Mouse (Mus musculus) midbrain, embryonic 10.5 days (tissue): ENCODE data around the gene Ppp2r5e. TPM values are rescaled to one million over a fixed set of nuclear protein-coding genes. Genes with fewer than 3 reads are reported as not detected.
"Not testable (repeated sequence)": the region's sequence is repeated elsewhere in the genome, so short reads cannot be mapped to it uniquely, and the experiment has no call there.

Source experiments
- DNase-seq: peaks from one replicate; pipeline ENCODE4 v3.0.0-alpha.2; 2017; ENCODE audit warnings: low spot score
- H3K27ac ChIP-seq: fragments of 300-500 bp; sonication (generic); replicated peaks from 2 replicates; pipeline ENCODE4 v1.5.1; 2016; ENCODE audit warnings: mild to moderate bottlenecking
- H3K27me3 ChIP-seq: fragments of 300-500 bp; sonication (generic); 2 replicates; pipeline ENCODE4 v1.6.1; 2016; ENCODE audit warnings: low read depth, mild to moderate bottlenecking; ENCODE audit not compliant: poor library complexity, severe bottlenecking
- H3K36me3 ChIP-seq: fragments of 300-500 bp; sonication (generic); 2 replicates; pipeline ENCODE4 v1.6.1; 2016; ENCODE audit warnings: mild to moderate bottlenecking, moderate library complexity
- H3K4me1 ChIP-seq: fragments of 300-500 bp; sonication (generic); 2 replicates; pipeline ENCODE4 v1.6.1; 2016
- H3K4me3 ChIP-seq: fragments of 300-500 bp; sonication (generic); 2 replicates; pipeline ENCODE4 v1.5.1; 2016; ENCODE audit warnings: mild to moderate bottlenecking, moderate library complexity
- H3K9me3 ChIP-seq: fragments of 300-500 bp; sonication (generic); replicated peaks from 2 replicates; pipeline ENCODE4 v1.6.1; 2016; ENCODE audit warnings: mild to moderate bottlenecking
- WGBS: fragments of 180-500 bp; shearing (Covaris S2); methylation state at CpG from one replicate; pipeline ENCODE4 v1.1.7; 2016; 5-methylcytosine and 5-hydroxymethylcytosine counted together
- polyA plus RNA-seq: library from polyadenylated mRNA; unstranded; fragments of >200 nt; fragmentation: Nextera tagmentation; extraction: Ambion mirVana; gene quantifications from 2 replicates; pipeline ENCODE4 v1.2.1, GENCODE M21; 2016

Ppp2r5e gene
- polyA plus RNA-seq, 1 experiment from 2014 or later, result 15.0 TPM

DNA sequence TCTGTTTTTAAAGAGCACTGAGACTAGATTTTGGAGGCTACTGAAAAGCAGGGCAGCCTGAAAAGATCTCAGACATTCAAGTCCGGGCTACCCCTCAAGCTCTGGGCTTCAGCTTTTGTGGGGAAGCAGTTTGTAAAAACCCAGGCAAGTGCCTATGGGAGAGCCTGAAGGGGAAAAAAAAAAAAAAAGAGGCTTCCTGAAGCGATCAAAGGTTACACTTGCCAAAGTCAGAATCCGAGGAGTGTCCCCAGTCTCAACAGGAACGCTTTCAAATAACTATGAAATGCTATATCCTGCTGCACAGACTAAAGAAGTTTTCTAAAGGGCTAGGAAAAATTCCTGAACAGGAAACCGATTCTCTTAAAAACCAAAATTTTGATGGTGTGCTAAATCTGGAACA, 128.9 kb downstream of the Ppp2r5e start:
- Histone ChIP-seq H3K27me3 (no peaks in the 10 kb centered on the region), H3K9me3 (no peaks in the 10 kb centered on the region), H3K36me3 (peaks cover 73% of the 10 kb centered on the region), H3K27ac (no peak overlapping the region), H3K4me3 (no peak overlapping the region), H3K4me1 (no peaks in the 10 kb centered on the region)
- WGBS, result 88% methylated on average over 5 of the region's 5 CpGs
- DNase-seq, result no peak

DNA sequence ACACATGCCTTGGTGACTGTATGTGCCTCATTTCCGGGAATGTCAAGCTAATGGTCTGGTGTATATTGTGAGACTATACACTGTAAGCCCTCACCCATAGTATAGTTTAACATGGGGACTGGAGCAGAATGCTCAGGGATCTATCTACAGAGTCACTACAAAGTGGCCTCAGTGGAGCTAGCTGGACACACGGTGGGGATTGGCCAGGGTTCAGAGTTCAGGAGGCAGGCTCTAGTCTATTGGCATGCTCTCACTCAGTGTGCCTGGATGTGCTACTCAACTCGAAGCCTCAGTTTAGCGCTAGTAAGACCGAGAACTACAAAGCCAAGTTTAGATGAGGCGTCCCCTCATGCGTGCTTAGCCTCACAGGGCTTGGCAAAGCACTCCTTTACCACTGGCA, 129.8 kb downstream of the Ppp2r5e start:
- 95% methylated on average over 7 of the region's 7 CpGs for WGBS

DNA sequence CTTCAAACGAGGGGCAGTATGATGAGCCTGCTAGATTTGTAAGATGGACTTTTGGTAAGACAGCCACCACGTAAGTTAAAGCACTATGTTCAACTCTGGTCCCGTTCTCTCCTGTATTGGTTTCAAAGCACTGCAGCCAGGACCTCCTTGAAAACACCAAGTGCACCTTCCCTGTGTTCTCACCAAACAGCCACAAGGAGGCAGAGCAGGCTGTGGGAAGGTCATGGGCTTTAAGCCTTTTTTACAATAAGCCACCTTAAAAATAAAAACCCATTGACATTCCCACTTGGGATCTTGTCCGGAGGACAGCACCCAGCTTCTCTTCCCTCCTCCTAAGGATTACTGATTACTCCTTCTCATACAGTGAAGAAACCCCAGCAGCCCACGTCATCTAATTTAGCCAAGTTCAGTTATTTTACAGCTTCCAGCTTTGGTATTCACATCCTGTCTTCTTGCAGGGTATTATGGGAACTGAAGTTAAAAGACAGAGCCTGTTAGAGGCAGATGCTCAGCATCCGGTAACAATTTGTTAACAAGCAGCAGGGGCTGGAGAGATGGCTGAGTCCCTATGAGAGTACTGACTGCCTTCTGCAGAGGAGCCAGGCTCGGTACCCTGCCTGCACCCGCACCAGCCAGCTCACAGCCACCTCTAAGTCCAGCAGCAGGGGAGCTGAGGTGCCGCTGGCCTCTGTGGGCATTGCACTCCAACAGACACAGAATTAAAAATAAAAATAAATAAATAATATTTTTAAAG, 131.9 kb downstream of the Ppp2r5e start:
- H3K4me3 ChIP-seq, result no peak overlapping the region
- peaks cover 93% of the 10 kb centered on the region for H3K36me3 ChIP-seq
- H3K27me3 ChIP-seq, result no peaks in the 10 kb centered on the region
- WGBS, result 87% methylated on average over 9 of the region's 9 CpGs
- no peaks in the 10 kb centered on the region for H3K4me1 ChIP-seq
- no peak overlapping the region for H3K27ac ChIP-seq
- no peaks in the 10 kb centered on the region for H3K9me3 ChIP-seq
- no peak for DNase-seq

More for the DNA sequence above, 129.8 kb downstream of the Ppp2r5e start:
- no peak for DNase-seq
- Histone ChIP-seq H3K27me3 (no peaks in the 10 kb centered on the region), H3K27ac (no peak overlapping the region), H3K9me3 (no peaks in the 10 kb centered on the region), H3K36me3 (peaks cover 82% of the 10 kb centered on the region), H3K4me1 (no peaks in the 10 kb centered on the region), H3K4me3 (no peak overlapping the region)

DNA sequence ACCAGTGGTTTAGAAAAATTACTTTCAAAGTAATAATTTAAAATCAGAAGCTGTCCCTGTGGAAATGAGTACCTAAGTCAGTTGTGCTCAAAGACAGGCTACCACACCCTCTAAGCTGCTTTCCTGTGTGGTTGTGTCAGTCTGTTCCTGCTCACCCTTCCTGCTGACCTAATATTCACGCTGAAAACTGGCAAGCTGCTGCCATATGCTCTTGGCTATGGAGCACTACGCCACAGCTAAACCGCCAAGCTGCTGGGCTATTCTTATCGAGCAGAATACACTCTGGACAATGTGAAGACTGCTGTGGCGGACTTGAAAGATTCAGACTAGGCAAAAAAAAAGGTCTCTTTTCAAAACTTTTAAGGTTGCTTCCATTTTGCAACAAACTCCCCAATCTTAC, 135.5 kb downstream of the Ppp2r5e start:
- no peaks in the 10 kb centered on the region for H3K9me3 ChIP-seq
- peaks cover 95% of the 10 kb centered on the region for H3K36me3 ChIP-seq
- 0 out of 2 replicates have a peak, but pooled peaks cover 3% of the 10 kb centered on the region for H3K4me1 ChIP-seq
- H3K27ac ChIP-seq, result no peak overlapping the region
- H3K27me3 ChIP-seq, result no peaks in the 10 kb centered on the region
- no peak for DNase-seq
- no peak overlapping the region for H3K4me3 ChIP-seq
- 93% methylated on average over 5 of the region's 5 CpGs for WGBS

DNA sequence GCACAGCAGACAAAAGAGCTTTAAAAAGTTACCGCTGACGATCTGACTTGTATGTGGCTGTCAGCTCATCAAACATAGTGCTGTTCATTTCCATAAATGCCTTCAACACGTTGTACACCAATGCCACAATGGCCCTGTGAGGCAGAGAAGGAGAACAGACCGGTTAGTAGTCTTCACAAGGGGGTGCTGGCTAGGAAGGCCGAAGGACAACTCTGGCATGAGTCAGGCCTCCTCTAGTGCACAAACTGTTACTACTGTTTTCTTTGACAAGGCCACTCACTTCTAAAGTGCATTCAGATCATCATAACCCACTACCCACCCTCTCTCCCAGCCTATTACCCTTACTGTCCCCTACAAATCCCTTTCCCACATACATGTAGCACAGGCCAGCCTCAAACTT, 136.4 kb downstream of the Ppp2r5e start:
- Histone ChIP-seq H3K27me3 (no peaks in the 10 kb centered on the region), H3K4me3 (no peak overlapping the region), H3K36me3 (peaks cover 92% of the 10 kb centered on the region), H3K27ac (no peak overlapping the region), H3K9me3 (no peaks in the 10 kb centered on the region), H3K4me1 (0 out of 2 replicates have a peak, but pooled peaks cover 3% of the 10 kb centered on the region)
- 92% methylated on average over 5 of the region's 5 CpGs for WGBS
- DNase-seq, result no peak

DNA sequence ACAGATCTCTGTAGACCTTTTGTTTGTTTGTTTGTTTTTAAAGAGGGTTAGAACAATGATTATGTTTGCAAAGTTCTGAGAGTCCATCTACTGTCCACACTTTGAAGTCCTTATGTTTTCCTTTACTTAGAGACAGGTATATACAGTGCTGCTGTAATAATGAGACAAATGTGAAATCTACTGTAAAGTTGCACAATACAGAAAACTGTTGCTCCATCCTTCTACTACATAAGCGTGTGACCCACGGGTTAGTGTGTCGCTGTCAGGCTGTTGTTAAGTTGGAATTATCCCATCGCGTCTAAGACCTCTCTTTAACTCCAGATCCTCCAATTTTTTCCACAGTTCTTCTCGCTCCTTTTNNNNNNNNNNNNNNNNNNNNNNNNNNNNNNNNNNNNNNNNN, 142.6 kb downstream of the Ppp2r5e start:
- H3K4me1 ChIP-seq, result no peaks in the 10 kb centered on the region
- H3K27ac ChIP-seq, result no peak overlapping the region
- no peaks in the 10 kb centered on the region for H3K27me3 ChIP-seq
- no peak for DNase-seq
- no peak overlapping the region for H3K4me3 ChIP-seq
- H3K36me3 ChIP-seq, result peaks cover 82% of the 10 kb centered on the region
- WGBS, result 98% methylated on average over 6 of the region's 6 CpGs
- H3K9me3 ChIP-seq, result no peaks in the 10 kb centered on the region

DNA sequence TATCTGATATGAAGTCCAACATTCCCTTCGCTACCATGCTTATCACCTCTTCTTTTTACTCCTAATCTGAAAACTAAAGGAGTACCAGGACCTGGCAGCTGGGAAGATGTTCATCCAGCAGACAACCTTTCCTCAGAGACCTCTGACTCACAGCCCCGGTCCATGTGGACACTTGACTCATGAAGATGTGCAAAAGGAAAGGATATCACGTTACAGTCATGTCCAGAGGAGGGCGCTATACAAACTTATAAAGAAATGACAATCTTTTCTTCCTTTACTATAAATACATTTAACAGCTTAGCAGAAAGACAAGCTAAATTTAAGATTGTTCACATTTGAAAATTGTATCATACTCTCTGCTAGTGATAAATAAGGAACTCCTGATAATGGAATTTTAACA, 143.0 kb downstream of the Ppp2r5e start:
- DNase-seq, result no peak
- Histone ChIP-seq H3K27me3 (no peaks in the 10 kb centered on the region), H3K4me3 (no peak overlapping the region), H3K27ac (no peak overlapping the region), H3K9me3 (no peaks in the 10 kb centered on the region), H3K36me3 (peaks cover 77% of the 10 kb centered on the region), H3K4me1 (no peaks in the 10 kb centered on the region)
- WGBS, result 82% methylated on average over 4 of the region's 4 CpGs

DNA sequence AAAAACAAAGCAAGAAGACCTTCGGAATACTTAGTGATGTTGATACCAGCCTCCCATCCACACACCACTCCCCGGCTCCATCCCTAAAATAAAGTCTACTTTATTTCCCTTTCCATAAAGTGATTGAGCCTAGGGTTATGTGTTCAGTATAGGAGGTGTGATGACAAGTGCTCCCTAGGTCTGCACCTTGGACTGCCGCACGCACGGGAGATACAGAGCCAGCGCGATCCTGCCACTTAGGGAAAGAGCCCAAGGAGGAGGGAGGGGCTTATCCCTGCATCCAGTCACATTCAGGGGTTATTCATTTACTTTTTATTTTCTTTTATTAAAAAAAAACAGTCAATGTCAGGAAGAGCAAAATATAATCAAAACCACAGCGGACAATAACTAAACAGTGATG, 145.5 kb downstream of the Ppp2r5e start:
- Histone ChIP-seq H3K9me3 (no peaks in the 10 kb centered on the region), H3K4me3 (no peak overlapping the region), H3K36me3 (peaks cover 57% of the 10 kb centered on the region), H3K4me1 (no peaks in the 10 kb centered on the region), H3K27ac (no peak overlapping the region), H3K27me3 (no peaks in the 10 kb centered on the region)
- 94% methylated on average over 8 of the region's 8 CpGs for WGBS
- no peak for DNase-seq

DNA sequence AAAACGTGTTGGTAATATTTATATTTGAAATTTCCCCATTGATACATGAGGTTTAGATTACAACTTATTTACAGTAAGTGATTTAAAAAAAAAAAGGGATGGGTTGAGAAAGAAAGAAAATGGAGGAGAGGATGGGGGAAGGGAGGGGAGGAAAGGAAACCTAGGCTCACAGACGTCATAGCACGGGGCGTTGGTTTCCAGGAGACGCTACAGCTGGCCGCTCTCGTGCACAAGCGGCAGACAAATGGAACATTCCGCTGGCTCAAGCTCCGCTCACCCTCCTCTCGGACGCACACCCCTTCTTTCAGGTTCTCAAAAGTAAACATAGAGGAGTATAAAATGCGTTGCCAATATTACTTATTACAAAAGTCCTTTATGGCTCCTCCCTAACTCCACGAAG, 146.0 kb downstream of the Ppp2r5e start:
- H3K4me3 ChIP-seq, result no peak overlapping the region
- H3K27me3 ChIP-seq, result no peaks in the 10 kb centered on the region
- H3K4me1 ChIP-seq, result no peaks in the 10 kb centered on the region
- H3K9me3 ChIP-seq, result no peaks in the 10 kb centered on the region
- H3K36me3 ChIP-seq, result peaks cover 54% of the 10 kb centered on the region
- H3K27ac ChIP-seq, result no peak overlapping the region
- no peak for DNase-seq
- WGBS, result 78% methylated on average over 14 of the region's 14 CpGs

DNA sequence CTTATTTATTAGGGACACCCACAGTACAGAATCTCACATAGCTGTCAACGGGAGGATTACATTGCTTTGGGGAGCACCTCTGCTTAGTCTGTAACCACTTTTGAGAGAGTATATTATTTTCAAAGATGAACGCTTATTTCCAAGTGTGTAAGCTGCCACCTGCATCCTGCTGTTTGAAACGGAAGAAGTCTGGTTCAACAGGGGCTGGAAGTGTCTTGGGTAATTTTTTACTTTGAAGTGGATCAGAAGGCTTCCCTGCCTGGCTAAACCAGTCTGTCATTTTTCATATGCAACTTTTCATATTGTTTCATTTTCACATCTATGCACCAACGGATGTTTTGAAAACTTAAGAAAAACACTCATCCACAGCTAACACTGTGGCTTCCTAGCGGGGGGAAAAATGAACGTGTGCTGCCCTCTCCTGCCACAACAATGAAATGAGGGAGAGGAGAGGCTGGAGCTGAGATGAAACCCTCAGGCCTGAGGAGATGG, 146.5 kb downstream of the Ppp2r5e start:
- 86% methylated on average over 6 of the region's 6 CpGs for WGBS
- Histone ChIP-seq H3K27ac (no peak overlapping the region), H3K36me3 (peaks cover 51% of the 10 kb centered on the region), H3K27me3 (no peaks in the 10 kb centered on the region), H3K9me3 (no peaks in the 10 kb centered on the region), H3K4me1 (no peaks in the 10 kb centered on the region), H3K4me3 (no peak overlapping the region)
- DNase-seq, result no peak

DNA sequence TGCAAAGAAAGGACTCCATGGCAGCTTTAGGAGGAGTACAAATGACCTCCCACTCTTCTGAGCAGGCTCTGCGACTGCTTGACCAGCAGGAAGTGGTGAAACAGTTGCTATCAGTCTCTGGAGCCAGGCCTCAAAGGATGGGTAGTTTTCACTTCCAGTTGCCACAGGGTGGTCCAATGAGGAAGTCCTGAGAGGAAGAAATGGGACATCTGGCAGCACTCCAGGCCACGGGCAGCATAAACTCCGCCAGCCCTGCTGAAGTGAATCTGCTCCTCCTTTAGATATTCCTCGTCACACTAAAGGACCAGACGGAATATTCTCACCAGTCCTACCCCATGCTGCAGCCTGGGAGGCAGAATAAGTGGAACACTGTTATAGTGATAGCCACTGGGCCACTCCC, 147.1 kb downstream of the Ppp2r5e start:
- Histone ChIP-seq H3K36me3 (peaks cover 49% of the 10 kb centered on the region), H3K9me3 (no peaks in the 10 kb centered on the region), H3K4me1 (no peaks in the 10 kb centered on the region), H3K27me3 (no peaks in the 10 kb centered on the region), H3K27ac (no peak overlapping the region), H3K4me3 (no peak overlapping the region)
- DNase-seq, result no peak
- 89% methylated on average over 5 of the region's 5 CpGs for WGBS

DNA sequence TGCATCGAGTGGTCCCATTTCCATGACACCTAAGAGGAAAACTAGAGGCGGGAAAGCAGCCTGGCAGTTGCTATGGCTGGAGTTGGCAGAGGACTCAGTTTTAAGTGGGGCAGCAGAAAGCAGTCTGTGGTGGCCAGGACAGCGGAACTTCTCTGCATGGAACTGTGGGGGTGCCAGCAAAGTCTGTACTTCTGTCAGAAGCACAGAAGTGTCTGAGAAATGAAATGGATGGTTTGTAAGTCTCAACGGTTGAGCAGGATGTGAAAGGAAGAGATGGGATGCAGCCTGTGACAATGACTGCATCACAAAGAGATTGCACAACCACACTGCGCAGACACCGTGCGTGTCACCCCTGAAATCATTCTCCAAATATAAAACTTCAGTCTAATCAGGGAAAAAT, 149.8 kb downstream of the Ppp2r5e start:
- Histone ChIP-seq H3K4me3 (no peak overlapping the region), H3K36me3 (peaks cover 23% of the 10 kb centered on the region), H3K27ac (no peak overlapping the region), H3K27me3 (no peaks in the 10 kb centered on the region), H3K4me1 (no peaks in the 10 kb centered on the region), H3K9me3 (no peaks in the 10 kb centered on the region)
- no peak for DNase-seq
- WGBS, result 91% methylated on average over 7 of the region's 7 CpGs

DNA sequence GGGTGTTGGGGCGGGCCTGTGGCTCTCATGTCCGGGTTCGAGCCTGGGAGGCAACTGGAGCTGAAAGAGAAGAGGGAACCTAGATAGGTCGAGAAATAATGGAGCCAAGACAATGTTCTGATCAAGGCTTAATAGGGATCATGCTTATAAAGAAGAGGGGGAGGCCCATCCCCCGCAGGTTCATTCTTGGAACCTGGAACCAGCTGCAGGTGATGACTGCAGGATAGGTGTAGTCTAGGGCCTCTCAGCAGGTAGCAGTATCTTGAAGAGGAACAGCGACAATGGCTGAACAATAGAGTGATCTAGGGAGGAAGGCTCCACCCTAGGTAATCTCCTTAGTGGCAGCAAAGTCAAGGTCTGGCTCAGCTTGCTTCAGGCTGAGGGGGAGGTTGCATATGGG, 163.6 kb downstream of the Ppp2r5e start:
- not testable (repeated sequence) for H3K9me3 ChIP-seq, H3K27me3 ChIP-seq, H3K36me3 ChIP-seq, H3K27ac ChIP-seq, DNase-seq, H3K4me3 ChIP-seq, H3K4me1 ChIP-seq
- 80% methylated on average over 6 of the region's 6 CpGs for WGBS
